Mouse (Mus musculus): ENCODE data around the gene Tmprss15. TPM values are rescaled to one million over a fixed set of nuclear protein-coding genes. Genes with fewer than 3 reads are reported as not detected.

Gene Tmprss15
- under 1 TPM in 1 of 2 experiments, not detected in 1; 0.17 TPM for polyA plus RNA-seq (2017; shearing (Covaris generic))

GRCm38 (mm10) chr16:79090997-79091396 lies at the start of gene Tmprss15:
TSS of gene Tmprss15 (minus strand) at chr16:79091097.

GRCm38 (mm10) chr16:78930382-78931286 lies 160.3 kb downstream of the Tmprss15 start, which contains the start of gene Chodl:
TSS of gene Chodl (plus strand) at chr16:78930948.

Other genes with a start within 250 kb of the Tmprss15 start
- gene Chodl, start 160.1 kb downstream of the Tmprss15 start, polyA plus RNA-seq (2017; shearing (Covaris generic)) = under 1 TPM in 1 of 2 experiments, not detected in 1; 0.14 TPM